Mouse (Mus musculus) adrenal gland (tissue): ENCODE data around the gene Tmem223.

Source experiments
- intact Hi-C: fragments of 180-260 bp; cut with DNase I; formaldehyde crosslinking; loops from one replicate; pipeline ENCODE4 v1.15.1; 2025

Tmem223 gene

GRCm38 (mm10) chr19:8742176-8742575 is 28.6 kb upstream of the Tmem223 start:
- intact Hi-C loops = no loop called here

DNA sequence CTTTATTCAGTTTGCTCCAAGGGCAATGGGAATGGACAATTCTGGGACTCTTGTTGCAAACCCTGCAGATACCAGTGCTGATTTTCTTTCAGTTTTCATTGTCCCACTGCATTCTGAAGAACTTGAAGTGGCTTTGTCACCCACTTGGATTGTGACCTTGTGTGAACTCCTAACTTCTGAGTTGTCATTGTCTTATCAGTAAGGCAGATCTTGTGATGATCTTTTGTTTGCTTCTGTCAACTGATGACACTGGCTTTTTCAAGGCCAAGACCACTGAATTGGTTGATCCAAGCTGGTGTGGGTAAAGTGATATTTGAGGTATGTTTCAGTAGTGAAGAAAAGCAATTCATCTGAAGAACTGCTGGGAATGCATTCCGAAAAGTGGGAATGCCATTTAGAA is 25.4 kb upstream of the Tmem223 start:
- intact Hi-C loops = no loop called here

DNA sequence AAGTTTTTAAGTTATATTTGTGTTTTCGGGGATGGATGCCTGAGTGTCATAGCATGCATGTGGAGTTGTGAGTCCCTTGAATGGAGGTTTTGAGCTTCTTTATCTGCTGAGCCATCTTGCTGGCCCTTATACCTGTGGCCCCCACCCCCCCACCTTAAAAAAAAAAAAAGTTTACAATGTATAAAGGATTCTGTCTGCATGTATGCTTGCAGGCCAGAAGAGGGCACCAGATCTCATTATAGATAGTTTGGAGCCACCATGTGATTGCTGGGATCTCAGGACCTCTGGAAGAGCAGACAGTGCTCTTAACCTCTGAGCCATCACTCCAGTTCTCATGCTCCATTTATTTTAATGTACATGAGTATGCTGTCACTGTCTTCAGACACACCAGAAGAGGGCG is 23.4 kb upstream of the Tmem223 start:
- intact Hi-C loops = no loop called here

DNA sequence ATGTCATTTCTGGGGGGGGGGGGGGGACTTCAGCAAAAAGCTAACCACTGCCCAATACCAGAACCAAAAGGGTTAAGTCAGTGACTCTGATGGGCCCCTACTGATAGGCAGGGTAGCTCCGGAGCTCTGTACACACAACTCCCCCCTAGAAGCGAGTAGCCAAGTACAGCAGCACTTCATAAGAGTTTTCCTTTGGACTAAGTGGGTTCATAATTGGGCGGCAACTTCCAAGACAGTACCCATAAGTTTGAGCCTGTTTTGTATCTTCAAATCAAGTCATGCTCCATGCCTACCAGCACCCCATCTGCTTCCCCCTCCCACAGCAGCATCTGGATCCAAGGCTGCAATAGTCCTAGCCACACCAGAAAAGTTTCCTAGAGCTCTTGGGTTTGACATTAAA is 15.1 kb upstream of the Tmem223 start:
- intact Hi-C loops = loop anchor here (10.0 kb wide), 1 partner anchor 59 kb away; the partner anchor contains the start of gene Ttc9c

DNA sequence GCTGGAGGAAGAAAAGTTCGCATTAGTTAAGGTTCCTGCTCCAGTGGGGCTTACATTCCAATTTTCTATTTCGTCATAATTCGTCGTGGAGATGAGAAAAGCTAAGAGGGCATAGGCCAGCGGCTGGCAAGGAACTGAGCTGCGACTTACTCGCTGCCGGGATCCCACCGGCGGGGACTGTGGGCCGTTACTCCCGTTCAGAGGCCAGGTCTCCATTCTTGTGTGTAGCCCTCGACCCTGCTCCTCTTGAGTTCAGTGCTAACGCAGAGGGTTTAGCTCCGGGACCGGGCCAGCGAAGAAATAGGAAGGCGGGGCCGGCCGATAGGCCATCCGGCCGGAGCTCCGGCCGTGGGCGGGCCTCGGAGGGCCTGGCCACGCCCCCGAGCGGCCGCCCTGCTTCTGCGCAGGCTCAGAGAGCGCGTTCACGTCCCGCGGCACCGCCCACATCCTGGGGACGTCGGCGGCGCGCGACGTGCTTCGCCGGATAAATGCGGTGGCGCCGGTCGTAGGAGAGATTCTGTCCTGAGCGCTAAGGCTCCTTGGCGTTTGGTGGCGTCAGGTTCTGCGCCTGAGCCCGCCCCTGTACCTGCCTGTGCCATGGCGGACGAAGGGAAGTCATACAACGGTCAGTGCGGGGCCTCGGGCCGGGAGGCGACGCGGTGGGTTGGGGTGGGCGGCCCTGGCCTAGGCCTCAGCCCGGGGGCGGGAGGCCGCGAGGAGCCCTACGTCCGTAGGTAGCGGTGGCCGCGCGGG is 14.0 kb upstream of the Tmem223 start, which contains the start of gene Nxf1:
Gene Nxf1, plus strand, starts transcription at position 439 of the 753 bp plus-strand sequence.
- intact Hi-C loops = loop anchor here (10.0 kb wide), 1 partner anchor 58 kb away; the partner anchor contains the start of gene Ttc9c

DNA sequence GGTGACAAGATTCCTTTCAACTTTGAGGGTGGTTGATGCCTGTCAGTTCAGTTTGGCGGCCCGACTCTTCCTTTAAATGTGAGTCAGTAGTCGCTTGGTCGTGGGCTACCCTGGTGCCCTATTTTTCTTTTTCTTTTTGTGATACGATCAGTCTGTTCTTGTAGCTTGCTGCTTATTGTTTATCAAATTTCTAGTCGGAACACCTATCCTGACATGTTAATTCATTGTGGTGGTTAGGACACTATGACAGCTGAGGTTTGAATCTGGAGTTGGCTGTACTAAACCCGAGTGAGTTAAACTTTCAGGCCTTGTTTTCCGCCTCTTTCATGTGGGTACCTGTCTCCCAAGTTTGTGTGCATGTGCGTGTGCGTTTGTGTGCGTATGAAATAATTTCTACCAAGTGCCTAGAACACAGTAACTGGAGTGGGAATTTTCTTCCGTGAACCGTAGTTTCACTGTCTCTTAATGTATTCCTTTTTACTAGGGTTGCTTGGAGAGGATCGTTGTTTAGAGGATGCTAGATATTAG is 13.3 kb upstream of the Tmem223 start:
- intact Hi-C loops = loop anchor here (10.0 kb wide), 1 partner anchor 57 kb away; the partner anchor contains the start of gene Ttc9c

DNA sequence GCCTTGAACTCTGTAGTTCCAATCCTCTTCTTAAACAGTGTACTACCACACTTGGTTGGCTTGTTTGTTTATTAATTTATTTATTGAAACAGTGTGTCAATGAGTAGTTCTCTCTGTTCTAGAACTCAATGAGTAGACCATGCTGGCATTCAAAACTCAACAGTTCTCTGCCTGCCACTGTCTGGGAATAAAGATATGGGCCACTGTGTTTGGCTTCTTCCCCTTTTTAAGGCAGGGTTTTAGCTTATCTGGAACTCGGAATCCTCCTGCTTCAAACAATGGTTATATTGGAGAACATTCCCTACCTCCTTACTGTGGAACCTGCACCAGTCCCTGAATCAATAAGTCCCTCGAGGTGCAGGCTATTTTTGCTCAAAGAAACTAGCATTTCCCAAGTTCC is 11.9 kb upstream of the Tmem223 start:
- intact Hi-C loops = loop anchor here (10.0 kb wide), 1 partner anchor 56 kb away; the partner anchor contains the start of gene Ttc9c

DNA sequence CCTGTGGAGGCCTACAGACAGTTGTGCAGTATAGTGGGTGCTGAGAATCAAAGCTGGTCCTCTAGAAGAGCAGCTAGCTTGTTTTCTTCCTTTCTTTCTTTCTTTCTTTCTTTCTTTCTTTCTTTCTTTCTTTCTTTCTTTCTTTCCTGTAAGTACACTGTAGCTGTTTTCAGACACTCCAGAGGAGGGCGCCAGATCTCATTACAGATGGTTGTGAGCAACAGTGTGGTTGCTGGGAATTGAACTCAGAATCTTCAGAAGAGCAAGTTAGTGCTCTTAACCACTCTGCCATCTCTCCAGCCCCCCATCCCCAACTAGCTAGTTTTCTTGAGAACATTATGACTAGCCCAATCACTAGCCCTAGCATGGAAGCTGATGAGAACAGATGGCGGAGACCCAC is 10.0 kb upstream of the Tmem223 start:
- intact Hi-C loops = no loop called here

- intact Hi-C loops = no loop called here
Observed at GRCm38 (mm10) chr19:8763276-8763675, 7.5 kb upstream of the Tmem223 start.

- intact Hi-C loops = no loop called here
Observed at GRCm38 (mm10) chr19:8765562-8765961, 5.2 kb upstream of the Tmem223 start.

- intact Hi-C loops = loop anchor here (5.0 kb wide), 1 partner anchor 44 kb away; the partner anchor contains the start of gene Ttc9c
Observed at GRCm38 (mm10) chr19:8772996-8773395, 2.2 kb downstream of the Tmem223 start.

DNA sequence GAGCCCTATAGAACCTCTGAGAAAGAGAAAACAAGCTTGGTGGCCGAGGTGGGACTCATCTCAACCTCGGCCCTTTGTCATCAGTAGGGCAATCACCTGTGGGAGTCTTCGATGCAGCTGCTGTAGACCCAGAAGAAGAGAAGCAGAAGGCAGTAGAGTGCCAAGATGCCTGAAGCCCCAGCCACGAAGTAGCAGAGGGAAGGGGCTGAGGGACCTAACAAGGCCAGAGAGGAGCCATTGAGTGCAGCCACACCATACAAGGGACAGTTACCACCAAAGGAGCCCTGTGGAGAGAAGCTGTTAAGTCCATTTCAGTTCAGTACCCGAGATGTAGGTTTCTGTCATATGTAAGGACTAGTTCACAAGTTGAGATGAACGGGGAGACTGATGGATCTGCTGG is 2.6 kb downstream of the Tmem223 start:
- intact Hi-C loops = loop anchor here (5.0 kb wide), 1 partner anchor 44 kb away; the partner anchor contains the start of gene Ttc9c

GRCm38 (mm10) chr19:8774086-8774835 is 3.5 kb downstream of the Tmem223 start, which contains the start of gene Tmem179b:
Tmem179b (minus strand) TSS chr19:8774467.
- intact Hi-C loops = loop anchor here (5.0 kb wide), 1 partner anchor 43 kb away; the partner anchor contains the start of gene Ttc9c

- intact Hi-C loops = loop anchor here (5.0 kb wide), 1 partner anchor 42 kb away; the partner anchor contains the start of gene Ttc9c
Observed at GRCm38 (mm10) chr19:8774951-8775421, 4.2 kb downstream of the Tmem223 start.

- intact Hi-C loops = no loop called here
Observed at GRCm38 (mm10) chr19:8786008-8786781, 15.4 kb downstream of the Tmem223 start, which contains the start of gene Taf6l. Taf6l (minus strand) TSS chr19:8786417.

DNA sequence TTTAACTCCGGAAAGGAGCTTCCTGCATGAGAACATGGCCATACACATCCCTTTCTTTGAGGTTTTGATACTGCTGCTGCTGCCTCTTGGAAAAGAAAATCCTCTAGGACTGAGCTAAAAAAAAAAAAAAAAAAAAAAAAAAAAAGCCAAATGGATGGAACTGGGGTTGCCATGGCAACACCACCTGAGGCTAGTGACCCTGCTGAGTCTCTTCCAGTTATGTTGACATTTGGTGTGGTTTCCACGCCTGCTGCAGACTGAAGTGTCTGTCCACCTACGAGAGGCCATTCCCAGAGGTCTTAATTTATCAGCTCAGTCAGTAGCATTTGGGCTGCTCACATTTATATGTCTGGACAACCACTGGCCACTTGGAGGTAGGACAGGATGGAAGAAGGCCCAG is 17.7 kb downstream of the Tmem223 start:
- intact Hi-C loops = no loop called here

- intact Hi-C loops = no loop called here
Observed at GRCm38 (mm10) chr19:8789171-8789570, 18.4 kb downstream of the Tmem223 start.

- intact Hi-C loops = no loop called here
Observed at GRCm38 (mm10) chr19:8790171-8790570, 19.4 kb downstream of the Tmem223 start.

GRCm38 (mm10) chr19:8798264-8798946 is 27.6 kb downstream of the Tmem223 start, which contains the start of gene Polr2g:
Polr2g (minus strand) TSS chr19:8798577.
- intact Hi-C loops = no loop called here

- intact Hi-C loops = no loop called here
Observed at GRCm38 (mm10) chr19:8798947-8799315, 28.1 kb downstream of the Tmem223 start.
